Mouse (Mus musculus) frontal cortex, adult (tissue): ENCODE data around the gene Tomm22.

Source experiments
- ATAC-seq: cut with Nextera tagmentation; 2 replicates; pipeline ENCODE4 v1.9.2; 2017; ENCODE audit warnings: mild to moderate bottlenecking, moderate library complexity, mixed read lengths; ENCODE audit not compliant: low TSS enrichment

The Tomm22 gene

DNA sequence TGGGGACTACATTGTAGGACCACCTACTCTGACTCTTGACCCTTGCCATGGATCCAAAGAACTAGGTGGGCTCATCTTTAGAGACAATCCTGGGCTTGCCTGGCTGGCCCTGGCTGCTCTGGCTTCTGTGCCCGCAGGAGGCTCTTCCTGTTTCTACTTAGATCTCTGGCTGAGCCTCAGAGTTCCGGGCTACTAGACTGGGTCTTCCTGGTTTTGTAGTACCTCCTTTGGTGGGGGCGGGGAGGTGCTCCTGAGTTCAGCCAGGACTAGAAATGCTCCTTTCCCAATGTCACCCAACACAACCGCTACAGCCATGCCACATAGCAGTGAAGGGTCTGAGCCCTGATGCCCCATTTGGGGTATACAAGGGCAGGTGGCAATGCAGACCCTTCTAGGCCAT is 50.1 kb downstream of the Tomm22 start:
- ATAC-seq, result no peak
